Mouse (Mus musculus): Measurements from ENCODE around the gene Uox. TPM values are rescaled to one million over a fixed set of nuclear protein-coding genes. Genes with fewer than 3 reads are reported as not detected.

The Uox gene
- total RNA-seq, 1 experiment from 2014 or later: not detected

GRCm38 (mm10) chr3:146580039-146580729, 10.0 kb downstream of the Uox start:
- ATAC-seq (replicated peaks; ENCODE audit: low read depth, poor library complexity, severe bottlenecking): no peak

DNA sequence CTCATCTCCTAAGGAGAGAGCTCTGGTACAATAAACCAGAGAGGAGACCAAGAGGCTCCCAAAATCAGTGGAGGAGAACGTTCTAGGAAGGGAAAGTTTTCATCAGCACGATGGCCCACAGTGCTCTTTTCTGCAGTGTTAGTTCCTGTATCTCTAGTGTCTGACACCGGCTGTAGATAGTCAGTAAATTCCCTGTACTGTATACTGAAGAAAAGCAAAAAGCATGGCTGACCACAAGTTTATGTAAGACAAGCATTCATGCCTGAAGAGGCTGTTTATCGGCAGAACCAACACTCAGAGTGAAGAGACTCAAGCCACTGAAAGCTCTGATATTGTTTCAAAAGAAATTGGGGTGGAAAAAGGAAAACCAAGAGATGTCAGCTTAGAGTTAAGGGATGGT, 13.3 kb downstream of the Uox start:
- ATAC-seq (replicated peaks; ENCODE audit: low read depth, poor library complexity, severe bottlenecking): peak; percentile 71

GRCm38 (mm10) chr3:146583908-146584307, 13.7 kb downstream of the Uox start:
- peak; percentile 78 for ATAC-seq (replicated peaks; ENCODE audit: low read depth, poor library complexity, severe bottlenecking)

DNA sequence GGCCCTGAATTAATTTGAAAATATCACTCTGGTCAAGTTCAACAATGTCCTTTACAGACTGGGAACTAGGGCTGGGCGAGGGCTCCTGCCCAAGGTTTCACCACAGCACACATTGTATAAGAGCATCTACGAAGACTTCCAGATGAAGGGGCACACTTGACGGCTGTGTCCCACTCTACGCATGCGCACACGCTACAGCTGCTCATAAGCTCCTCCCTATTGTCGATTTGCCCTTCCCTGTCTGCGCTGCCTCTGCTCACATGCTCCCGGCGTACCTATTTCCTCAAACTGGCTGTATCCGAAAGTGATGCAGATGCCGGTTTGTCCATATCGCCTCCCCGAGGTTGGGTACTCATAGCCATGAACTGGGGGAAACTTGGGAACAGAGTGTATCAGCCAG, 16.4 kb downstream of the Uox start:
- ATAC-seq (replicated peaks; ENCODE audit: low read depth, poor library complexity, severe bottlenecking): no peak

DNA sequence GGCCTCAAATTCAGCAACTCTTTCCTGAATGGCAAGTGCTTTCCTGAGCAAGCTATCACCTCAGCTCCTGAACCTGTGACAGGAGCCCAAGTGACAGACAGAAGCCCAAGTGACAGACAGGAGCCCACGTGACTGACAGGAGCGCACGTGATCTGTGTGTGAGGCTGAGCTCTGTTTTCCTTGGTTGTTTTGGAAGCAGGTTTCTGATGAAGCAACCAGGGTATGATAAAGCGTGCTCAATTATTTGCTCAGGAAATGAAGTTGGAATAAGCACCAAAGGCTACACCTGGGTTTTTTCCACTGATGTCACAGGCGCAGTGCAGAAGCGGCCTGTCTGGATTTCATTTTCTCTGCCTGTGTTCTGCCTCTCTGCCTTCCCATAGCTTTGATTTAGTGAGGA, 19.3 kb downstream of the Uox start:
- no peak for ATAC-seq (replicated peaks; ENCODE audit: low read depth, poor library complexity, severe bottlenecking)

DNA sequence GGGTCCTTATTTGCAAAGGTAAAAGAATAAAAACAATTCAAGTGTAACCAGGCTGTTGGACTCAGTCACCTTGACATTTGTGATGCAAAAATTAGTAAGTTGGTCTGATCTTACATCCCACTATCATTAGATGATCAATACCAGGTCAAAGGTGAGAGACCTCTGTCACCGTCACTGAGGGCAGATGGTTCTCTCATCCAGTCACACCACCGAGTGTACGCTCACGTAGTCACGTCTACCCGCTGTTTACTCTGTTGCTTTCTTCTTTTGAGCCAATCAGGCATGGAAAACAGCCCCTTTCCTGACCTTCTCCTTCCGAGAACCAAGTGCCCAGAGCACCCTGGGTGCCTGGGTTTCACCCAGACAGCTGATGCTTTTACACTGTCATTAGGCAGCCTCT, 20.9 kb downstream of the Uox start:
- no peak for ATAC-seq (replicated peaks; ENCODE audit: low read depth, poor library complexity, severe bottlenecking)

DNA sequence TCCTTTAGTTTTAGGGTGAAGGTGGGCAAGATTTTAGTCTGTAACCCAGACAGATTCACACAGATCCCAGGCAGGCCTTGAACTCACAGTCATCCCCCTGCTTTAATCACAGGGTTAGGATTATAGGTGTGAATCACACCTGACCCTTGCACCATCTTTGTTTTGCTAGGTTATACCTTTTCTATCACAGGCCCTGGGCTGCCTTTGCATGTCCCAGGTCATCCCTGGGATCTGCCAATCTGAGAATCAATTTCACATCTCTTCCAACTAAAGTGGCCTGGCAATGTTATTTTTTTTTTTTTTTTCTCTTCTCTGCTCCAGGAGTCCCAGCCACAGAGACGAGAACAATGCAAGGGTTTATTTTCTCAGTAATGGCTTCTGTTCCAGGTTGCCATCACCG, 21.4 kb downstream of the Uox start:
- ATAC-seq (replicated peaks; ENCODE audit: low read depth, poor library complexity, severe bottlenecking): no peak

GRCm38 (mm10) chr3:146595440-146595839, 25.2 kb downstream of the Uox start:
- no peak for ATAC-seq (replicated peaks; ENCODE audit: low read depth, poor library complexity, severe bottlenecking)

- ATAC-seq (replicated peaks; ENCODE audit: low read depth, poor library complexity, severe bottlenecking): no peak
Observed at GRCm38 (mm10) chr3:146596387-146596786, 26.2 kb downstream of the Uox start.

DNA sequence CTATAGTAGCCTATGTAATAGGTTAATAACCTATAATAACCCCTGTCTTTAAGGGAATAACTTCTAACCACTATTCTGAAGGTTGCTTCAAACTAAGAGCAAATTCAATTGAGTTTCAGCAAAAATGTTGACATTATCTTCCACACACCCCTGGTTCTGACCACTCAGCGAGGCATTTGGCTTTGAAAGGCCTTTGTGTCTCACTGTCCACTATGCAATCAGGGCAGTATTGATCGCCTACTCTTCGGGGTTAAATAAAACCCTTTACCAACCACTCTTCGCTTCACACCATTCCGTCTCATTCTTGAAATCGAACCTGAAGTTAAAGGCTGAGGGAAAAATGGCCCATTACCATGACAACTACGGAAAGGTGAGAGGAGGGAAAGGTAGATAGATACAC, 26.6 kb downstream of the Uox start:
- no peak for ATAC-seq (replicated peaks; ENCODE audit: low read depth, poor library complexity, severe bottlenecking)

GRCm38 (mm10) chr3:146598411-146598810, 28.2 kb downstream of the Uox start:
- ATAC-seq (replicated peaks; ENCODE audit: low read depth, poor library complexity, severe bottlenecking): no peak

DNA sequence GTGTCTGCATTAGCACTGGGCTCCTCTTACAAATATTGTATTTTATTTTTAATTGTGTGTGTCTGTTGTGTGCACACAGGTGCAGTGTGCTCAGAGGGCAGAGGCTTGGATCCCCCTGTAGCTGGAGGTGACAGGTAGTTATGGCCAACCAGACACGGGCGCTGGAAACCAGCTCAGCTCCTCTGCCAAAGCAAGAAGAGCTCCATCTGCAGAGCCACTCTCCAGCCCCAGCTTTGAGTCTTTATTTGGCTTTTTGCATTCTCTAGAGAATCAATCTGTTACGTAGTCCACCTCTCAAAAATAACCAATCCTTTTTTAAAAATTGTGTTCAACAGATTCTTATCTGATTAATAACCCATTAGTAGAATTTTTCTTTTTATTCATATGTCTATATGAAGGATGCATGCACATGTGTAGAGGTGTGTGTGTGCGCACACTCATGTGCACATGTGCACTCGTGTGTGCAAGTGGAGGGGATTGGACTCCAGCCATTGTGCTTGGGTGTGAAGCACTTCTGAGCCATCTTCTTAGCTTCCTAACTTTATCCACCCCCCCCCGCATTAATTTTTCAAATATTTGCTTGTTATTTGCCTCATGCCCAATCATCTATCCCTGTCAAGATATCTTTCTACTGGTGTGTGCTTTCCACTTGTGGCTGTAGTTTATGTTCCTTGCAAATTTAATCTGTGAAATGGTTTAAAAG, 29.1 kb downstream of the Uox start:
- ATAC-seq (replicated peaks; ENCODE audit: low read depth, poor library complexity, severe bottlenecking): no peak

DNA sequence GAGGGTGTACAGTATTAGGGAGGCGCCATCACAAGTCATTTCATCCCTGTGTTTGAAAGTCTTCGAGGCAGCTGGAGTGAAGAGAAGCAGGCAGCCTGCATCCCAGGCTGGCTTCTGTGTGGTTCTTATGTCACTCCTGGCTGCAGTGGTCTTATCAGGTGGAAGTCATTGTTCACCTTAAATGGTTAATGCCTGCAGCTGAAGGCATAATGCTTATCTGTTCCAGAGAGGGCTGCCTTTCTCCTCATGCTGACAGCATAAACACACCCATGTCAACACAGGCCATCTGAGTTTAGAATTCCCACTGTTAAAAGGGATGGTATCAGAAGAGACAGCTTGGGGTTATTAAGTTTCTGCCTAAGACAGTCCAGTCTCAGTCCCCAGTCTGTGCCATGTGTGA, 31.0 kb downstream of the Uox start:
- peak; percentile 52; the same call in 1 of the 2 replicates for ATAC-seq (replicated peaks; ENCODE audit: low read depth, poor library complexity, severe bottlenecking)

DNA sequence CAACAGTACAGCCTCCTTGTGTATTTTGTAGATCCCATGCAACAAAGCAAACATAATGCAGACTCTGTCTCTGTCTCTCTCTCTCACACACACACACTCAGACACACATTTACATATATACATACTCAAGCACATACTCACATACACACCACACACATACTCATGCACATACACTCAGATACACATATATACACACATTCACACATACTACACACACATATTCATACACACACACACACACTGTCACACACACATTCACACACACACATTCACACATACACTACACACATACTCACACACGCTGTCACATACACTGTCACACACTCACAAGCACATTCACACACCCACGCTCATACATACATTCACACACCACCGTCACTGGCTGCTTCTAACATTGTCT, 32.3 kb downstream of the Uox start:
- ATAC-seq (replicated peaks; ENCODE audit: low read depth, poor library complexity, severe bottlenecking): no peak

DNA sequence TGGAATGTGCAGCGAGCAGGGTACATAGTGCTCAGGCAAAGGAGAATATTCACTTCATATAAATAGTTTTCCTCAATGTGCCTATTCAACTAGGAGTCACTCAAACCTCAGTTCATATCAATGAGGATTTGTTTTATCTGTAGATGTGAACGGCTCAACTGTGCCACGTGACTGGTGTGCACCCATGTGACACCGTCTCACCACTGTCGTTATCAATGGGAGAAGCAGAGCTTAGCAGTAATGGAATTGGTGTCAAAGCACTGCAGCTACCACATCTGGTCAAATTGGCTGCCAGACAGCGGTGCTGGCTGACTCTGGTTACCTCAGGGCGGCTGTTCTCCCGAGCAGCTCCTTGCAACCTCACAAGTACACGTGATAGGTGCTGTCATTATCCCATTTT, 34.4 kb downstream of the Uox start:
- no peak for ATAC-seq (replicated peaks; ENCODE audit: low read depth, poor library complexity, severe bottlenecking)

- peak; percentile 40 for ATAC-seq (replicated peaks; ENCODE audit: low read depth, poor library complexity, severe bottlenecking)
Observed at GRCm38 (mm10) chr3:146607368-146607767, 37.1 kb downstream of the Uox start.

GRCm38 (mm10) chr3:146610322-146610721, 40.1 kb downstream of the Uox start:
- no peak for ATAC-seq (replicated peaks; ENCODE audit: low read depth, poor library complexity, severe bottlenecking)

- ATAC-seq (replicated peaks; ENCODE audit: low read depth, poor library complexity, severe bottlenecking): no peak
Observed at GRCm38 (mm10) chr3:146611261-146611660, 41.0 kb downstream of the Uox start.

GRCm38 (mm10) chr3:146611821-146612220, 41.6 kb downstream of the Uox start:
- ATAC-seq (replicated peaks; ENCODE audit: low read depth, poor library complexity, severe bottlenecking): no peak

DNA sequence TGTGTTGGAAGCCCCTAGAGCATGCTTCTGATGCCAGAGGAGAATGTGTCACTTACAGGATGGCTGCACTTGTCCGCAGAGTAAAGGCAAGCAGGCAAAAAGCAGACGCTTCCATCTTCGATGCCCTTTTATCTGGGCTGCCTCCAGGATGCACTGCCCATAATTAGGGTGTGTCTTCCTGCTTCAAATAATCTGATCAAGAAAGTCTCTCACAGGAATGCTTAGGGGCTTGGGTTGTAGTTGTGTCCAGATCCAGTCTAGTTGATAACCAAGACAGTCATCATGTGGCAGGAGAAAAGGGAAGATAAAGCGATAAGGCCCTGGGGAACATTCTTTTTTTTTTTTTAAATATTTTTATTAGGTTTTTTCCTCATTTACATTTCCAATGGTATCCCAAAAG, 45.3 kb downstream of the Uox start, which contains the start of gene Dnase2b:
Gene Dnase2b (minus strand): TSS at position 101 of the 400 bp plus-strand sequence.
- ATAC-seq (replicated peaks; ENCODE audit: low read depth, poor library complexity, severe bottlenecking): no peak

GRCm38 (mm10) chr3:146616533-146617283, 46.5 kb downstream of the Uox start:
- ATAC-seq (replicated peaks; ENCODE audit: low read depth, poor library complexity, severe bottlenecking): peak; percentile 85
